Mouse (Mus musculus): ENCODE data around the gene Sgcg.

The Sgcg gene

GRCm38 (mm10) chr14:61258352-61258751, at the start of gene Sgcg:
Gene Sgcg (minus strand): TSS chr14:61258490.
- TF ChIP-seq GATA4 (IDR thresholded peaks at IDR 0.05; ENCODE audit: insufficient replicate concordance, low read length) = no peak

GRCm38 (mm10) chr14:61303969-61304609, 45.8 kb upstream of the Sgcg start:
- TF ChIP-seq GATA4 (IDR thresholded peaks at IDR 0.05; ENCODE audit: insufficient replicate concordance, low read length) = no peak

GRCm38 (mm10) chr14:61302428-61302827, 44.1 kb upstream of the Sgcg start:
- TF ChIP-seq GATA4 (IDR thresholded peaks at IDR 0.05; ENCODE audit: insufficient replicate concordance, low read length) = no peak

GRCm38 (mm10) chr14:61301323-61301722, 43.0 kb upstream of the Sgcg start:
- TF ChIP-seq GATA4 (IDR thresholded peaks at IDR 0.05; ENCODE audit: insufficient replicate concordance, low read length) = no peak

- TF ChIP-seq GATA4 (IDR thresholded peaks at IDR 0.05; ENCODE audit: insufficient replicate concordance, low read length) = no peak
These were observed 41.5 kb upstream of the Sgcg start for GRCm38 (mm10) chr14:61299810-61300209.

- no peak for TF ChIP-seq GATA4 (IDR thresholded peaks at IDR 0.05; ENCODE audit: insufficient replicate concordance, low read length)
These were observed 36.4 kb upstream of the Sgcg start for GRCm38 (mm10) chr14:61294738-61295079.

- TF ChIP-seq GATA4 (IDR thresholded peaks at IDR 0.05; ENCODE audit: insufficient replicate concordance, low read length) = no peak
These were observed 35.8 kb upstream of the Sgcg start for GRCm38 (mm10) chr14:61293884-61294737.

- TF ChIP-seq GATA4 (IDR thresholded peaks at IDR 0.05; ENCODE audit: insufficient replicate concordance, low read length) = no peak
These were observed 32.4 kb upstream of the Sgcg start for GRCm38 (mm10) chr14:61290664-61291063.

GRCm38 (mm10) chr14:61288606-61289286, 30.5 kb upstream of the Sgcg start:
- no peak for TF ChIP-seq GATA4 (IDR thresholded peaks at IDR 0.05; ENCODE audit: insufficient replicate concordance, low read length)

- TF ChIP-seq GATA4 (IDR thresholded peaks at IDR 0.05; ENCODE audit: insufficient replicate concordance, low read length) = no peak
These were observed 20.5 kb upstream of the Sgcg start for GRCm38 (mm10) chr14:61278676-61279300.

- TF ChIP-seq GATA4 (IDR thresholded peaks at IDR 0.05; ENCODE audit: insufficient replicate concordance, low read length) = no peak
These were observed 19.0 kb upstream of the Sgcg start for GRCm38 (mm10) chr14:61277285-61277684.

GRCm38 (mm10) chr14:61274414-61275198, 16.3 kb upstream of the Sgcg start:
- no peak for TF ChIP-seq GATA4 (IDR thresholded peaks at IDR 0.05; ENCODE audit: insufficient replicate concordance, low read length)

- TF ChIP-seq GATA4 (IDR thresholded peaks at IDR 0.05; ENCODE audit: insufficient replicate concordance, low read length) = no peak
These were observed 9.7 kb upstream of the Sgcg start for GRCm38 (mm10) chr14:61267908-61268475.

- no peak for TF ChIP-seq GATA4 (IDR thresholded peaks at IDR 0.05; ENCODE audit: insufficient replicate concordance, low read length)
These were observed 794 bp upstream of the Sgcg start for GRCm38 (mm10) chr14:61259084-61259483.
